Mouse (Mus musculus) midbrain, embryonic 12.5 days (tissue): ENCODE measurements at regions not wholly inside any gene's neighbourhood (a gene's known extent, or its start where the extent isn't known, plus 50 kb on each side); places are given as distances from the start of the nearest gene placed in this dataset.

Experiments
- ATAC-seq: fragments of 200-750 bp; cut with Nextera tagmentation; 2 replicates; pipeline ENCODE4 v1.8.0; 2017; ENCODE audit warnings: low read depth, moderate TSS enrichment, moderate library complexity; ENCODE audit not compliant: low FRiP score
- H3K27ac ChIP-seq: fragments of 300-500 bp; sonication (generic); replicated peaks from 2 replicates; pipeline ENCODE4 v1.5.1; 2016; ENCODE audit warnings: mild to moderate bottlenecking
- H3K27me3 ChIP-seq: fragments of 300-500 bp; sonication (generic); 2 replicates; pipeline ENCODE4 v1.6.1; 2016; ENCODE audit warnings: mild to moderate bottlenecking
- H3K36me3 ChIP-seq: fragments of 300-500 bp; sonication (generic); 2 replicates; pipeline ENCODE4 v1.6.1; 2016
- H3K4me1 ChIP-seq: fragments of 300-500 bp; sonication (generic); 2 replicates; pipeline ENCODE4 v1.6.1; 2016
- H3K4me2 ChIP-seq: fragments of 300-500 bp; sonication (generic); replicated peaks from 2 replicates; pipeline ENCODE4 v1.6.1; 2016; ENCODE audit warnings: mild to moderate bottlenecking, moderate library complexity
- H3K4me3 ChIP-seq: fragments of 300-500 bp; sonication (generic); 2 replicates; pipeline ENCODE4 v1.5.1; 2016; ENCODE audit warnings: mild to moderate bottlenecking
- H3K9ac ChIP-seq: fragments of 300-500 bp; sonication (generic); replicated peaks from 2 replicates; pipeline ENCODE4 v1.6.1; 2016; ENCODE audit warnings: mild to moderate bottlenecking, moderate library complexity
- H3K9me3 ChIP-seq: fragments of 300-500 bp; sonication (generic); 2 replicates; pipeline ENCODE4 v1.6.1; 2016; ENCODE audit warnings: mild to moderate bottlenecking
- WGBS: fragments of 180-500 bp; shearing (Covaris S2); methylation state at CpG from one replicate; pipeline ENCODE4 v1.1.7; 2016; 5-methylcytosine and 5-hydroxymethylcytosine counted together

GRCm38 (mm10) chr15:57644331-57644953 lies 167.0 kb upstream of the Slc22a22 start:
- Histone ChIP-seq H3K27me3 (no peaks in the 10 kb centered on the region), H3K9ac (no peak overlapping the region), H3K27ac (no peak overlapping the region), H3K9me3 (no peaks in the 10 kb centered on the region), H3K4me1 (peaks cover 4% of the 10 kb centered on the region; the same call in 1 of the 2 replicates), H3K4me2 (no peak overlapping the region), H3K36me3 (no peaks in the 10 kb centered on the region), H3K4me3 (no peak overlapping the region)
- 60% methylated on average over 11 of the region's 11 CpGs for WGBS
- ATAC-seq = peak; percentile 44; the same call in 1 of the 2 replicates

GRCm38 (mm10) chr15:57639115-57639514 lies 161.7 kb upstream of the Slc22a22 start:
- WGBS = 67% methylated on average over 7 of the region's 7 CpGs
- Histone ChIP-seq H3K4me3 (no peak overlapping the region), H3K4me2 (no peak overlapping the region), H3K9ac (no peak overlapping the region), H3K27ac (no peak overlapping the region), H3K9me3 (no peaks in the 10 kb centered on the region), H3K36me3 (no peaks in the 10 kb centered on the region), H3K27me3 (no peaks in the 10 kb centered on the region), H3K4me1 (no peaks in the 10 kb centered on the region)
- ATAC-seq = no peak

GRCm38 (mm10) chr15:57633067-57633466 lies 155.6 kb upstream of the Slc22a22 start:
- no peak for ATAC-seq
- WGBS = 88% methylated on average over 3 of the region's 3 CpGs

GRCm38 (mm10) chr15:57632537-57632936 lies 155.1 kb upstream of the Slc22a22 start:
- H3K36me3 ChIP-seq = no peaks in the 10 kb centered on the region
- H3K4me2 ChIP-seq = no peak overlapping the region
- no peak overlapping the region for H3K9ac ChIP-seq
- no peak overlapping the region for H3K27ac ChIP-seq
- no peaks in the 10 kb centered on the region for H3K27me3 ChIP-seq
- no peak for ATAC-seq
- H3K4me3 ChIP-seq = no peak overlapping the region
- WGBS = 76% methylated on average over 8 of the region's 8 CpGs
- no peaks in the 10 kb centered on the region for H3K9me3 ChIP-seq
- no peaks in the 10 kb centered on the region for H3K4me1 ChIP-seq

More at GRCm38 (mm10) chr15:57633067-57633466, 155.6 kb upstream of the Slc22a22 start:
- Histone ChIP-seq H3K4me3 (no peak overlapping the region), H3K4me2 (no peak overlapping the region), H3K9ac (no peak overlapping the region), H3K36me3 (no peaks in the 10 kb centered on the region), H3K9me3 (no peaks in the 10 kb centered on the region), H3K4me1 (no peaks in the 10 kb centered on the region), H3K27me3 (no peaks in the 10 kb centered on the region), H3K27ac (no peak overlapping the region)

GRCm38 (mm10) chr15:57618466-57618865 lies 141.0 kb upstream of the Slc22a22 start:
- Histone ChIP-seq H3K27me3 (no peaks in the 10 kb centered on the region), H3K4me2 (no peak overlapping the region), H3K9me3 (no peaks in the 10 kb centered on the region), H3K4me1 (no peaks in the 10 kb centered on the region), H3K36me3 (no peaks in the 10 kb centered on the region), H3K9ac (no peak overlapping the region), H3K4me3 (no peak overlapping the region), H3K27ac (no peak overlapping the region)
- 86% methylated on average over 6 of the region's 6 CpGs for WGBS
- no peak for ATAC-seq

- 62% methylated on average over 11 of the region's 11 CpGs for WGBS
These were observed 139.5 kb upstream of the Slc22a22 start for GRCm38 (mm10) chr15:57616880-57617391.

GRCm38 (mm10) chr15:57610006-57610405 lies 132.6 kb upstream of the Slc22a22 start:
- Histone ChIP-seq H3K36me3 (no peaks in the 10 kb centered on the region), H3K4me3 (no peak overlapping the region), H3K4me2 (no peak overlapping the region), H3K4me1 (no peaks in the 10 kb centered on the region), H3K27ac (no peak overlapping the region), H3K9ac (no peak overlapping the region), H3K27me3 (no peaks in the 10 kb centered on the region), H3K9me3 (no peaks in the 10 kb centered on the region)
- 93% methylated on average over 2 of the region's 2 CpGs for whole genome bisulfite sequencing
- ATAC-seq = no peak

More at GRCm38 (mm10) chr15:57616880-57617391, 139.5 kb upstream of the Slc22a22 start:
- Histone ChIP-seq H3K27ac (no peak overlapping the region), H3K4me1 (no peaks in the 10 kb centered on the region), H3K27me3 (no peaks in the 10 kb centered on the region), H3K36me3 (no peaks in the 10 kb centered on the region), H3K9ac (no peak overlapping the region), H3K4me3 (no peak overlapping the region), H3K4me2 (no peak overlapping the region), H3K9me3 (no peaks in the 10 kb centered on the region)
- ATAC-seq = no peak

- no peak for ATAC-seq
- Histone ChIP-seq H3K4me2 (no peak overlapping the region), H3K27ac (no peak overlapping the region), H3K4me3 (no peak overlapping the region), H3K27me3 (no peaks in the 10 kb centered on the region), H3K9me3 (no peaks in the 10 kb centered on the region), H3K9ac (no peak overlapping the region), H3K4me1 (no peaks in the 10 kb centered on the region), H3K36me3 (no peaks in the 10 kb centered on the region)
- WGBS = 87% methylated on average over 3 of the region's 3 CpGs
These were observed 131.1 kb upstream of the Slc22a22 start for GRCm38 (mm10) chr15:57608519-57608918.

GRCm38 (mm10) chr15:57600562-57600961 lies 123.1 kb upstream of the Slc22a22 start:
- Histone ChIP-seq H3K27ac (no peak overlapping the region), H3K27me3 (no peaks in the 10 kb centered on the region), H3K36me3 (no peaks in the 10 kb centered on the region), H3K4me3 (no peak overlapping the region), H3K9me3 (no peaks in the 10 kb centered on the region), H3K4me2 (no peak overlapping the region), H3K9ac (no peak overlapping the region), H3K4me1 (no peaks in the 10 kb centered on the region)
- 17% methylated on average over 6 of the region's 6 CpGs for WGBS
- peak; percentile 60; the same call in 1 of the 2 replicates for ATAC-seq

- no peaks in the 10 kb centered on the region for H3K27me3 ChIP-seq
- no peak overlapping the region for H3K4me3 ChIP-seq
- no peaks in the 10 kb centered on the region for H3K9me3 ChIP-seq
- H3K36me3 ChIP-seq = no peaks in the 10 kb centered on the region
- WGBS = 79% methylated on average over 4 of the region's 4 CpGs
- H3K4me2 ChIP-seq = no peak overlapping the region
- no peak for ATAC-seq
- H3K9ac ChIP-seq = no peak overlapping the region
- no peak overlapping the region for H3K27ac ChIP-seq
- peaks cover 16% of the 10 kb centered on the region for H3K4me1 ChIP-seq
These were observed 116.0 kb upstream of the Slc22a22 start for GRCm38 (mm10) chr15:57593326-57594004.

GRCm38 (mm10) chr15:57590597-57591219 lies 113.3 kb upstream of the Slc22a22 start:
- H3K9me3 ChIP-seq = no peaks in the 10 kb centered on the region
- no peaks in the 10 kb centered on the region for H3K27me3 ChIP-seq
- no peak overlapping the region for H3K4me3 ChIP-seq
- no peak overlapping the region for H3K9ac ChIP-seq
- peak overlapping the region; percentile 42; the same call in 1 of the 2 replicates for H3K27ac ChIP-seq
- H3K4me1 ChIP-seq = peaks cover 16% of the 10 kb centered on the region
- no peak for ATAC-seq
- H3K36me3 ChIP-seq = no peaks in the 10 kb centered on the region
- H3K4me2 ChIP-seq = no peak overlapping the region
- WGBS = 67% methylated on average over 7 of the region's 7 CpGs
